ENCODE assay signal across 10 mouse cellular contexts in the genomic region with DNA sequence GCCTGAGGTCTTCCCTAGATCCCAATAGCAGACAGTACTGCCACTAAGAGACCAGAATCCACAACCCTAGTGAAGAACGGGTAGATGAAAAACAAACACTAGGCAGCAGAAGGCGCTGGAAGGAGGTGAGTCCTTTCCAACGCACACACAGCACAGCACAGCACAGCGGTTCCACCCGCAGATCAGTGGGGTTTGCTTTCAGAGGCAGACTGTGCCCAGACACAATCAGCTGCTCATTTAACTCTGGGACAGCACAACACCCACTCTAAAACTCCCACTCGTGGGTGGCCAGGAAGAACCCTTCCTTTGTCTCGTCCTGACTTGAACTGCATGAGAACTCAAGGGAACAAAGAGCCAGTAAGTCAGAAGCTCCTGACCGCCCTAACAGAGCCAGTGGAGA. TPM values are rescaled to one million over a fixed set of nuclear protein-coding genes. Genes with fewer than 3 reads are reported as not detected.
DNase-seq lines count a peak whose midpoint lies in the region; ATAC-seq and TF ChIP-seq lines count a peak whose summit lies in the region.
"Had no signal": no experiment of that assay in that cellular context is flagged by ENCODE, and none has a peak within 500 bp of the region (broad histone marks: within the 10 kb centered on the region; RNA-seq: fewer than 3 reads in every experiment).

No protein-coding gene starts in this region.

- 29% methylated on average over 8 of the region's 8 CpGs for WGBS in intestine, embryonic 16.5 days
- WGBS in intestine, embryonic 15.5 days, result 24% methylated on average over 8 of the region's 8 CpGs
- WGBS in hindbrain, postnatal 0 days, result 19% methylated on average over 8 of the region's 8 CpGs

- peaks cover 16% of the 10 kb centered on the region for H3K4me1 ChIP-seq in intestine, embryonic 16.5 days (ENCODE audit: control insufficient read depth, insufficient read depth, low read length)
- peaks cover 18% of the 10 kb centered on the region for H3K4me1 ChIP-seq in intestine, embryonic 15.5 days (replicated peaks)
- H3K4me1 ChIP-seq in hindbrain, postnatal 0 days (ENCODE audit: insufficient read depth, low read length), result peaks cover 10% of the 10 kb centered on the region

- H3K27ac ChIP-seq in intestine, embryonic 16.5 days (ENCODE audit: low read length), result peak overlapping the region; percentile 29; the same call in 1 of the 2 replicates
- no peak overlapping the region for H3K27ac ChIP-seq in intestine, embryonic 15.5 days
- peak overlapping the region; percentile 23; the same call in 1 of the 2 replicates for H3K27ac ChIP-seq in hindbrain, postnatal 0 days

- no peaks in the 10 kb centered on the region for H3K9me3 ChIP-seq in intestine, embryonic 16.5 days (ENCODE audit: control insufficient read depth, low read length)
- H3K9me3 ChIP-seq in intestine, embryonic 15.5 days, result no peaks in the 10 kb centered on the region
- H3K9me3 ChIP-seq in hindbrain, postnatal 0 days (ENCODE audit: low read length), result no peaks in the 10 kb centered on the region

- ATAC-seq in intestine, embryonic 16.5 days, result no peak
- ATAC-seq in intestine, embryonic 15.5 days, result no peak
- ATAC-seq in hindbrain, postnatal 0 days, result peak; percentile 39; the same call in 1 of the 2 replicates

- H3K9ac ChIP-seq in intestine, embryonic 16.5 days (ENCODE audit: low read depth, low read length), result no peak overlapping the region
- no peak overlapping the region for H3K9ac ChIP-seq in intestine, embryonic 15.5 days
- H3K9ac ChIP-seq in hindbrain, postnatal 0 days (replicated peaks; ENCODE audit: low read length), result no peak overlapping the region

- TF ChIP-seq CTCF in hindbrain, postnatal 0 days (IDR thresholded peaks at IDR 0.05; ENCODE audit: low read depth), result peak; percentile 10; the same call in 1 of the 2 replicates

- H3K4me3 ChIP-seq in intestine, embryonic 16.5 days (ENCODE audit: low read length), result no peak overlapping the region
- no peak overlapping the region for H3K4me3 ChIP-seq in intestine, embryonic 15.5 days (replicated peaks)
- no peak overlapping the region for H3K4me3 ChIP-seq in hindbrain, postnatal 0 days (ENCODE audit: low read length)

- DNase-seq in testis, postnatal 14 days (ENCODE audit: low spot score), result peak; percentile 28
- no peak for DNase-seq in testis, postnatal 10 days (ENCODE audit: low spot score)
- DNase-seq in hindbrain, postnatal 0 days (ENCODE audit: low spot score), result no peak
- DNase-seq in thymus, postnatal 36 days, result peak; percentile 56
- DNase-seq in cerebellum, adult 9-10 months, result no peak
- DNase-seq in kidney, postnatal 4 days, result no peak
- DNase-seq: kidney, postnatal 25 days had no signal

- H3K4me2 ChIP-seq in intestine, embryonic 16.5 days (ENCODE audit: low read depth, low read length), result no peak overlapping the region
- no peak overlapping the region for H3K4me2 ChIP-seq in intestine, embryonic 15.5 days (replicated peaks)
- no peak overlapping the region for H3K4me2 ChIP-seq in hindbrain, postnatal 0 days (ENCODE audit: low read depth, low read length)

- H3K36me3 ChIP-seq in intestine, embryonic 16.5 days (ENCODE audit: control insufficient read depth, insufficient read depth, low read length), result no peaks in the 10 kb centered on the region
- H3K36me3 ChIP-seq in intestine, embryonic 15.5 days, result no peaks in the 10 kb centered on the region
- no peaks in the 10 kb centered on the region for H3K36me3 ChIP-seq in hindbrain, postnatal 0 days (ENCODE audit: insufficient read depth, low read length)

- no peaks in the 10 kb centered on the region for H3K27me3 ChIP-seq in intestine, embryonic 16.5 days (replicated peaks; ENCODE audit: control insufficient read depth, insufficient read depth, low read length)
- H3K27me3 ChIP-seq in intestine, embryonic 15.5 days (replicated peaks), result no peaks in the 10 kb centered on the region
- H3K27me3 ChIP-seq in hindbrain, postnatal 0 days (ENCODE audit: insufficient read depth, low read length), result no peaks in the 10 kb centered on the region

RNA-seq across cellular contexts. Expression of gene A730071L15Rik, which starts 20.6 kb away (rescaled TPM):
- polyA plus RNA-seq in intestine, embryonic 16.5 days (2015; fragmentation: Nextera tagmentation; extraction: Ambion mirVana), result 0.45 and 0.62 TPM in 2 replicates
- 0.38 and 0.44 TPM in 2 replicates for polyA plus RNA-seq in intestine, embryonic 15.5 days (2015; fragmentation: Nextera tagmentation; extraction: Ambion mirVana)
- 0.18 TPM in 1 of 2 replicates, not detected in the other for total RNA-seq in hindbrain, postnatal 0 days (2014; rRNA removed)
- 0.54 and 0.58 TPM in 2 replicates for polyA plus RNA-seq in hindbrain, postnatal 0 days (2015; fragmentation: Nextera tagmentation; extraction: Ambion mirVana)

RNA-seq across cellular contexts. Expression of gene Nudcd3, which starts 21.0 kb away (rescaled TPM):
- polyA plus RNA-seq in intestine, embryonic 16.5 days (2015; fragmentation: Nextera tagmentation; extraction: Ambion mirVana), result 28.4 and 33.3 TPM in 2 replicates
- 34.7 and 36.6 TPM in 2 replicates for polyA plus RNA-seq in intestine, embryonic 15.5 days (2015; fragmentation: Nextera tagmentation; extraction: Ambion mirVana)
- total RNA-seq in hindbrain, postnatal 0 days (2014; rRNA removed), result 57.3 and 66.7 TPM in 2 replicates
- 63.0 and 63.6 TPM in 2 replicates for polyA plus RNA-seq in hindbrain, postnatal 0 days (2015; fragmentation: Nextera tagmentation; extraction: Ambion mirVana)

RNA-seq across cellular contexts. Expression of gene Npc1l1, which starts 50.7 kb away (rescaled TPM):
- 26.5 and 43.4 TPM in 2 replicates for polyA plus RNA-seq in intestine, embryonic 16.5 days (2015; fragmentation: Nextera tagmentation; extraction: Ambion mirVana)
- polyA plus RNA-seq in intestine, embryonic 15.5 days (2015; fragmentation: Nextera tagmentation; extraction: Ambion mirVana), result 10.3 and 13.8 TPM in 2 replicates
- 0.05 and 0.07 TPM in 2 replicates for total RNA-seq in hindbrain, postnatal 0 days (2014; rRNA removed)
- polyA plus RNA-seq in hindbrain, postnatal 0 days (2015; fragmentation: Nextera tagmentation; extraction: Ambion mirVana), result 0.04 and 0.08 TPM in 2 replicates
- total RNA-seq: monocyte, adult 5-6 weeks had no signal

Comparison
In these comparisons a context has a peak if more than half of its experiments do, and no peak if none do; other contexts are left out.
1. DNase-seq: peak in testis, postnatal 14 days (single experiment) and thymus, postnatal 36 days (2 of 2); none in testis, postnatal 10 days (single experiment), hindbrain, postnatal 0 days (single experiment), cerebellum, adult 9-10 months (single experiment) and kidney, postnatal 4 days (0 of 2).
2. RNA of gene Npc1l1, which starts 50.7 kb away (polyA plus RNA-seq): 26.5 to 43.4 TPM in intestine, embryonic 16.5 days and 10.3 to 13.8 TPM in intestine, embryonic 15.5 days; 0.04 to 0.08 TPM in hindbrain, postnatal 0 days; every median in the first group is over 10 times any median in the second.